Mouse (Mus musculus): Measurements from ENCODE around the gene Xab2. TPM values are rescaled to one million over a fixed set of nuclear protein-coding genes. Genes with fewer than 3 reads are reported as not detected.

Xab2 gene
- total RNA-seq, 2 experiments from 2014 or later, result 37.9 to 41.5 TPM

DNA sequence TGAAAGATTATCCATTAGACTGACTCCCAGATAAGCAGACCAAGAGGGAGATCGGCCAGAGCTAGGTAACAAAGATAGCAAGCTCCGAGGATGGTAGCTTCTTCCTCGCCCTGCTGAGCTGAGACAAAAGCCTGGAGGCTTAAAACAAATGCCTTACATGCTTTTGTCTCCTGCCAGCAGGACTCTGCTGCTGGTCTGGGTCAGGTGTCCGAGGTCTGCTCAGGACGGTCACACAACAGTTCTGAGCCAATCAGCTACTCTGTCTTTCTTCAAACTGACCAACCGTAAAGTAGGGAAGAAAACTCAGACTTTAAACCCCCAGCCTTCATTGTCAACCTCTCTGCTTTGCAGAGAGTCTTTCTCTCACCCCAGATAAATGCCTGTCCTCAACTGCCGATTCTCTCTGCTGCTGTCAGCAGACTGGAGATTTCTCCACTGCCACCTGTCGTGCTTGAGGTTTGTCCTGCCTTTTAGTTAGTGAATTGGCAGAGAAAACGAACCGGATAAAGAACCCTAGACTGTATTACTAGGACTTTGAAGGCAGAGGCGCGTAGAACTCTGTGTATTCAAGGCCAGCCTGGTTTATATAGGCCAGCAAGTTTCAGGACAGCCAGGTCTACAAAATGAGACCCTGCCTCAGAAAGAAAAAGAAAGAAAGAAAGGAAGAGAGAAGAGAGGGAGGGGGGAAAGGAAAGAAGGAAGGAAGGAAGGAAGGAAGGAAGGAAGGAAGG is 53.3 kb downstream of the Xab2 start, which contains the start of gene C330021F23Rik:
TSS of gene C330021F23Rik (plus strand) at position 350 of the 731 bp plus-strand sequence.
- no peak for DNase-seq (ENCODE audit: low spot score in 2 of 2)

Other genes with a start within 250 kb of the Xab2 start
- 10 to 100 TPM; 44.0 to 48.9 TPM for gene Arhgef18, start 228.3 kb downstream of the Xab2 start, total RNA-seq (2021)
- gene Pex11g, start 153.6 kb downstream of the Xab2 start, total RNA-seq (2021), result under 1 TPM; 0.33 to 0.77 TPM
- gene Tex45, start 150.5 kb downstream of the Xab2 start, total RNA-seq (2021), result not detected
- gene Zfp358, start 128.2 kb downstream of the Xab2 start, total RNA-seq (2021), result 10 to 100 TPM; 34.3 to 34.6 TPM
- 10 to 100 TPM; 82.2 to 92.0 TPM for gene Mcoln1, start 120.9 kb downstream of the Xab2 start, total RNA-seq (2021)
- 10 to 100 TPM; 66.3 to 76.8 TPM for gene Pnpla6, start 105.9 kb downstream of the Xab2 start, total RNA-seq (2021)
- under 1 TPM in 1 of 2 experiments, not detected in 1; 0.40 TPM for gene C330021F23Rik, start 53.3 kb downstream of the Xab2 start, total RNA-seq (2021)
- 10 to 100 TPM; 33.4 to 37.9 TPM for gene Camsap3, start 34.0 kb downstream of the Xab2 start, total RNA-seq (2021)
- 10 to 100 TPM; 80.8 to 85.8 TPM for gene Pet100, start 232 bp upstream of the Xab2 start, total RNA-seq (2021)
- not detected for gene Pcp2, start 4.2 kb upstream of the Xab2 start, total RNA-seq (2021)
- gene Stxbp2, start 9.6 kb upstream of the Xab2 start, total RNA-seq (2021), result 10 to 100 TPM; 50.9 to 56.7 TPM
- under 1 TPM; 0.68 to 0.86 TPM for gene Retn, start 34.5 kb upstream of the Xab2 start, total RNA-seq (2021)
- under 1 TPM; 0.23 to 0.30 TPM for gene Mcemp1, start 44.4 kb upstream of the Xab2 start, total RNA-seq (2021)
- gene Fcor, start 51.0 kb upstream of the Xab2 start, total RNA-seq (2021), result 10 to 100 TPM in 1 of 2 experiments, 1 to 10 TPM in 1; 9.2 to 14.6 TPM
- gene Trappc5, start 55.0 kb upstream of the Xab2 start, total RNA-seq (2021), result 10 to 100 TPM; 29.1 to 29.3 TPM
- gene Fcer2a, start 72.9 kb upstream of the Xab2 start, total RNA-seq (2021), result not detected
- not detected for gene Clec4g, start 99.3 kb upstream of the Xab2 start, total RNA-seq (2021)
- gene Cd209a, start 127.7 kb upstream of the Xab2 start, total RNA-seq (2021), result 1 to 10 TPM; 1.7 to 2.2 TPM
- not detected for gene Cd209e, start 233.0 kb upstream of the Xab2 start, total RNA-seq (2021)

Data from left cerebral cortex, adult 18-20 months (tissue).